Mouse (Mus musculus) CD4-positive helper T cell, adult 2 months (primary cell): ENCODE data around the gene Ctse.

Experiments
- DNase-seq: peaks from one replicate; pipeline ENCODE4 v3.0.0-alpha.2; 2012; ENCODE audit warnings: low read depth, missing footprints, low spot score

Ctse gene

GRCm38 (mm10) chr1:131699642-131700041, 61.5 kb downstream of the Ctse start:
- DNase-seq: no peak

- DNase-seq: no peak
These were observed 62.3 kb downstream of the Ctse start for GRCm38 (mm10) chr1:131700447-131700846.

- DNase-seq: no peak
These were observed 63.3 kb downstream of the Ctse start for GRCm38 (mm10) chr1:131701391-131701790.

- no peak for DNase-seq
These were observed 64.1 kb downstream of the Ctse start for GRCm38 (mm10) chr1:131702094-131702766.

- DNase-seq: no peak
These were observed 65.4 kb downstream of the Ctse start for GRCm38 (mm10) chr1:131703482-131703881.

- peak; percentile 50 for DNase-seq
These were observed 70.2 kb downstream of the Ctse start for GRCm38 (mm10) chr1:131708338-131708737.

GRCm38 (mm10) chr1:131711518-131711917, 73.4 kb downstream of the Ctse start:
- DNase-seq: no peak

GRCm38 (mm10) chr1:131712386-131712785, 74.3 kb downstream of the Ctse start:
- DNase-seq: peak; percentile 62

- no peak for DNase-seq
These were observed 76.6 kb downstream of the Ctse start for GRCm38 (mm10) chr1:131714388-131715337.

GRCm38 (mm10) chr1:131718952-131719694, 81.0 kb downstream of the Ctse start:
- DNase-seq: no peak

- no peak for DNase-seq
These were observed 83.9 kb downstream of the Ctse start for GRCm38 (mm10) chr1:131721989-131722388.

- DNase-seq: no peak
These were observed 85.4 kb downstream of the Ctse start for GRCm38 (mm10) chr1:131723549-131723948.
